Mouse (Mus musculus) liver, embryonic 13.5 days (tissue): Measurements from ENCODE around the gene Daam2. TPM values are rescaled to one million over a fixed set of nuclear protein-coding genes. Genes with fewer than 3 reads are reported as not detected.

Source experiments
- ATAC-seq: fragments of 200-750 bp; cut with Nextera tagmentation; 2 replicates; pipeline ENCODE4 v1.8.0; 2017; ENCODE audit warnings: low read depth, mild to moderate bottlenecking, moderate number of reproducible peaks, moderate library complexity
- DNase-seq: peaks from one replicate; pipeline ENCODE4 v3.0.0; 2022
- H3K27ac ChIP-seq: fragments of 300-500 bp; sonication (generic); 2 replicates; pipeline ENCODE4 v1.5.1; 2015; ENCODE audit warnings: moderate library complexity, mild to moderate bottlenecking, inconsistent platforms
- H3K27me3 ChIP-seq: fragments of 300-500 bp; sonication (generic); 2 replicates; pipeline ENCODE4 v1.6.1; 2015; ENCODE audit warnings: mild to moderate bottlenecking, inconsistent platforms
- H3K36me3 ChIP-seq: fragments of 300-500 bp; sonication (generic); 2 replicates; pipeline ENCODE4 v1.6.1; 2015; ENCODE audit warnings: mild to moderate bottlenecking, inconsistent platforms
- H3K4me1 ChIP-seq: fragments of 300-500 bp; sonication (generic); replicated peaks from 2 replicates; pipeline ENCODE4 v1.6.1; 2015; ENCODE audit warnings: inconsistent platforms
- H3K4me2 ChIP-seq: fragments of 300-500 bp; sonication (generic); 2 replicates; pipeline ENCODE4 v1.6.1; 2015; ENCODE audit warnings: inconsistent platforms, mild to moderate bottlenecking, moderate library complexity
- H3K4me3 ChIP-seq: fragments of 300-500 bp; sonication (generic); replicated peaks from 2 replicates; pipeline ENCODE4 v1.5.1; 2015; ENCODE audit warnings: mild to moderate bottlenecking, inconsistent platforms
- H3K9ac ChIP-seq: fragments of 300-500 bp; sonication (generic); 2 replicates; pipeline ENCODE4 v1.6.1; 2015; ENCODE audit warnings: mild to moderate bottlenecking, inconsistent platforms
- H3K9me3 ChIP-seq: fragments of 300-500 bp; sonication (generic); replicated peaks from 2 replicates; pipeline ENCODE4 v1.6.1; 2016; ENCODE audit warnings: inconsistent platforms
- WGBS: fragments of 180-500 bp; shearing (Covaris S2); methylation state at CpG from one replicate; pipeline ENCODE4 v1.1.7; 2015; ENCODE audit not compliant: insufficient replicate concordance; 5-methylcytosine and 5-hydroxymethylcytosine counted together
- polyA plus RNA-seq: library from polyadenylated mRNA; unstranded; fragments of >200 nt; fragmentation: Nextera tagmentation; extraction: Ambion mirVana; gene quantifications from 2 replicates; pipeline ENCODE4 v1.2.1, GENCODE M21; 2015

Daam2 gene
- polyA plus RNA-seq, 1 experiment from 2014 or later = 0.30 TPM

- ATAC-seq (no peak), DNase-seq (no peak)
- H3K9me3 ChIP-seq = no peaks in the 10 kb centered on the region
- WGBS = 61% methylated on average over 4 of the region's 4 CpGs
- H3K4me3 ChIP-seq = no peak overlapping the region
- no peak overlapping the region for H3K4me2 ChIP-seq
- no peaks in the 10 kb centered on the region for H3K27me3 ChIP-seq
- H3K27ac ChIP-seq = no peak overlapping the region
- no peaks in the 10 kb centered on the region for H3K4me1 ChIP-seq
- no peaks in the 10 kb centered on the region for H3K36me3 ChIP-seq
- H3K9ac ChIP-seq = no peak overlapping the region
Measured at GRCm38 (mm10) chr17:49515678-49516077, 48.5 kb downstream of the Daam2 start.

DNA sequence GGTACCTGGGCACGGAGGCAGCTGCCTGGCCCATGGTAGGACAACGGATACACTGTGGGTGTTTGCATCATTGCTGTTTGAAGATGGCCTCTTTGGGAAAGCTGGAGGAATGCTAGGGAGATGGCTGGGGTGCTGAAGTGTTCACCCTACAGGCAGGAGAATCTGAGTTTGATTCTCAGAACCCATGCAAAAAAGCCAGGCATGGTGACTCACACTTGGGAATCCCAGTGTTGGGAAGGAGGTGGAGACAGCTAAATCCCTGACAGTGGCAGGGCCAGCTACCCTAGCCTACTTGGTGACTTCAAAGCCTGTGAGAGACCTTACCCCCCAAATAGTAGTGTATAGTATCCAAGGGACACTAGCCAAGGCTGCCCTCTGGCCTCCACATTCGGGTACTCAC, 49.0 kb downstream of the Daam2 start:
- no peaks in the 10 kb centered on the region for H3K4me1 ChIP-seq
- no peaks in the 10 kb centered on the region for H3K9me3 ChIP-seq
- H3K4me2 ChIP-seq = no peak overlapping the region
- no peak for DNase-seq
- no peak for ATAC-seq
- no peak overlapping the region for H3K27ac ChIP-seq
- no peaks in the 10 kb centered on the region for H3K36me3 ChIP-seq
- WGBS = 70% methylated on average over 3 of the region's 3 CpGs
- no peaks in the 10 kb centered on the region for H3K27me3 ChIP-seq
- no peak overlapping the region for H3K4me3 ChIP-seq
- no peak overlapping the region for H3K9ac ChIP-seq

GRCm38 (mm10) chr17:49512671-49513085, 51.5 kb downstream of the Daam2 start:
- no peak for DNase-seq
- Histone ChIP-seq H3K4me2 (no peak overlapping the region), H3K27ac (no peak overlapping the region), H3K36me3 (no peaks in the 10 kb centered on the region), H3K4me3 (no peak overlapping the region), H3K9ac (no peak overlapping the region), H3K4me1 (no peaks in the 10 kb centered on the region), H3K9me3 (no peaks in the 10 kb centered on the region), H3K27me3 (no peaks in the 10 kb centered on the region)
- no peak for ATAC-seq
- 47% methylated on average over 5 of the region's 5 CpGs for WGBS

GRCm38 (mm10) chr17:49509431-49509830, 54.7 kb downstream of the Daam2 start:
- WGBS = 74% methylated on average over 16 of the region's 16 CpGs

DNA sequence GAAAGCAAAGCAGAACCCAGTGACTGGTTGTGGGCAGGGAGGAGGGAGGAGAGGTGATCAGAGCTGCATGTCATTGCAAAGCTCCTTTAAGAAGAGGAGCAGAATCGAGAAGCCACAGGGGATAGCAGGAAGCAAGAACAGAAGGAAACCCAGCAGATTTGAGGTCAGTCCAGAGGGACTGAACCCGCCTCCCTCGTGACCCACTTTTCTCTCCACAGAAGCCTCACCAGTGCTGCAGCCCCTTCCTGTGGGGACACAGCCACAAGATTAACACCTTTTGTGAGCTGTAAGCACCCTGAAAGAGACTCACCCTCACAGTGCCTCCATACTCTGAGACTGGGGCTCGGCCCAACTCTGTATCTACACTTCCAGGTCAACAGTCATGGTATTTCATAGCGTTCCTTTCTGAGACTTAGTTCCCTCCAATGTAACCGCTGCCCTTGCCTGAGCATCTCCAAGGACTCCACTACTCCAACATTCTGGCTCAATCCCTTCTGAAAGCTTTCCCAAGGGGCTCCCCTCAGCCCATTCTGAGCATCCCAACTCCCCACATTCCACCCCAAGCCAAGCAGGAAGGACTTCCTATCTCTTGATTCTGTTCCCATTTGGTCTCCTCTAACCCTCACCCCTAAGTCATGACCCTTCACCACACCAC, 60.8 kb downstream of the Daam2 start:
- Histone ChIP-seq H3K4me3 (no peak overlapping the region), H3K9ac (no peak overlapping the region), H3K4me1 (no peaks in the 10 kb centered on the region), H3K9me3 (no peaks in the 10 kb centered on the region), H3K27ac (no peak overlapping the region), H3K27me3 (no peaks in the 10 kb centered on the region), H3K36me3 (no peaks in the 10 kb centered on the region), H3K4me2 (no peak overlapping the region)
- DNase-seq = no peak
- no peak for ATAC-seq
- 41% methylated on average over 6 of the region's 6 CpGs for WGBS

More at GRCm38 (mm10) chr17:49509431-49509830, 54.7 kb downstream of the Daam2 start:
- Histone ChIP-seq H3K9me3 (no peaks in the 10 kb centered on the region), H3K27me3 (no peaks in the 10 kb centered on the region), H3K4me3 (no peak overlapping the region), H3K4me1 (no peaks in the 10 kb centered on the region), H3K27ac (no peak overlapping the region), H3K36me3 (no peaks in the 10 kb centered on the region), H3K9ac (no peak overlapping the region), H3K4me2 (no peak overlapping the region)
- ATAC-seq (no peak), DNase-seq (no peak)

- DNase-seq = no peak
- ATAC-seq = no peak
- Histone ChIP-seq H3K9ac (no peak overlapping the region), H3K36me3 (no peaks in the 10 kb centered on the region), H3K27me3 (no peaks in the 10 kb centered on the region), H3K4me2 (no peak overlapping the region), H3K4me1 (no peaks in the 10 kb centered on the region), H3K27ac (no peak overlapping the region), H3K4me3 (no peak overlapping the region), H3K9me3 (no peaks in the 10 kb centered on the region)
- 44% methylated on average over 2 of the region's 2 CpGs for WGBS
Measured at GRCm38 (mm10) chr17:49500234-49500633, 63.9 kb downstream of the Daam2 start.

- WGBS = 65% methylated on average over 2 of the region's 2 CpGs
Measured at GRCm38 (mm10) chr17:49499635-49500034, 64.5 kb downstream of the Daam2 start.

GRCm38 (mm10) chr17:49498169-49498568, 66.0 kb downstream of the Daam2 start:
- Histone ChIP-seq H3K27ac (no peak overlapping the region), H3K4me1 (no peaks in the 10 kb centered on the region), H3K9me3 (no peaks in the 10 kb centered on the region), H3K4me2 (no peak overlapping the region), H3K27me3 (no peaks in the 10 kb centered on the region), H3K4me3 (no peak overlapping the region), H3K9ac (no peak overlapping the region), H3K36me3 (no peaks in the 10 kb centered on the region)
- ATAC-seq = no peak
- no peak for DNase-seq
- 47% methylated on average over 3 of the region's 3 CpGs for WGBS

More at GRCm38 (mm10) chr17:49499635-49500034, 64.5 kb downstream of the Daam2 start:
- Histone ChIP-seq H3K4me3 (no peak overlapping the region), H3K9ac (no peak overlapping the region), H3K27ac (no peak overlapping the region), H3K9me3 (no peaks in the 10 kb centered on the region), H3K4me2 (no peak overlapping the region), H3K27me3 (no peaks in the 10 kb centered on the region), H3K36me3 (no peaks in the 10 kb centered on the region), H3K4me1 (no peaks in the 10 kb centered on the region)
- no peak for ATAC-seq
- no peak for DNase-seq

GRCm38 (mm10) chr17:49493276-49493675, 70.9 kb downstream of the Daam2 start:
- no peak overlapping the region for H3K9ac ChIP-seq
- WGBS = 69% methylated on average over 4 of the region's 4 CpGs

DNA sequence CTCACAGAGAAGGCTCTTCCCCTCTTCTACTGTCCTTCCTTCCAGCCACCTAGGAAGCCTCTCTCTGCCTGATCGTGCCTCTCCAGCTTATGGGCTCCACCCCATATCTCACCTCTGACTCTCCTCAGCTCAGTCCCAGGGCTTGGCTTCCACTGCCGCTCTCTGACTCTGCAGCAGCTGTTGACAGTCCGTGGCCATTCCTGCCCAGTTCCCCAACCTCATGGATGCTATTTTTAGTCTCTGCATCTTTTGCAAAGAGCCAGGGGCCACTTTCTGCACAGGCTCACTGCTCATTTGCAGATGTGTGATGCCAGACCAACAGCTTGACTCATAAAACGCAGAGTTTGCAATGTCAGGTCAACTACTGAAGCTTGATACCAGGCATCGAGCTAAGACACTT, 75.0 kb downstream of the Daam2 start:
- Histone ChIP-seq H3K9ac (no peak overlapping the region), H3K4me2 (no peak overlapping the region), H3K27ac (no peak overlapping the region), H3K27me3 (no peaks in the 10 kb centered on the region), H3K9me3 (no peaks in the 10 kb centered on the region), H3K36me3 (no peaks in the 10 kb centered on the region), H3K4me1 (no peaks in the 10 kb centered on the region), H3K4me3 (no peak overlapping the region)
- WGBS = 49% methylated on average over 5 of the region's 5 CpGs
- ATAC-seq (no peak), DNase-seq (no peak)

More at GRCm38 (mm10) chr17:49493276-49493675, 70.9 kb downstream of the Daam2 start:
- no peak for DNase-seq
- Histone ChIP-seq H3K27me3 (no peaks in the 10 kb centered on the region), H3K4me1 (no peaks in the 10 kb centered on the region), H3K9me3 (no peaks in the 10 kb centered on the region), H3K27ac (no peak overlapping the region), H3K36me3 (no peaks in the 10 kb centered on the region), H3K4me2 (no peak overlapping the region), H3K4me3 (no peak overlapping the region)
- ATAC-seq = no peak

GRCm38 (mm10) chr17:49484435-49484834, 79.7 kb downstream of the Daam2 start:
- no peaks in the 10 kb centered on the region for H3K36me3 ChIP-seq
- ATAC-seq (no peak), DNase-seq (no peak)
- no peak overlapping the region for H3K4me3 ChIP-seq
- no peak overlapping the region for H3K27ac ChIP-seq
- WGBS = 62% methylated on average over 3 of the region's 3 CpGs
- no peaks in the 10 kb centered on the region for H3K27me3 ChIP-seq
- no peak overlapping the region for H3K4me2 ChIP-seq
- no peak overlapping the region for H3K9ac ChIP-seq
- H3K9me3 ChIP-seq = no peaks in the 10 kb centered on the region
- H3K4me1 ChIP-seq = no peaks in the 10 kb centered on the region

DNA sequence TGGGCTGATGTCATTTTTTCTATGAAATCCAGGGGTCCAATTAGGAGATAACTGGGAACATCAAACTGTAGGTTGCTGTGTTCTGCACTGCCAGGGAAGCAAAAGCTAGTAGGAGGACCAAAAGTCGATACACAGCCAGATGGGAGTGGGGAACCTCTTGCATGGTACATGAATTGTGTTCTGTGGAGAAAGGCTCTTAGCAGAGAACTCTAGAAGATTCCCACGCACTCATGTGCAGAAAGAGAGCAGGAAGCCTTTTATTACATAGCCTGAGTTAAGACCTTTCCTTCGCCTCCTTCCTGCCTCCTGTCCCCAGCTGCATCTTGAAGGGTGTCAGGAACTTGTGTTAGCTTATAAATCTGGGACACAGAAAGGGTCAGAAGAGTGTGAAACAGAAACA, 82.3 kb downstream of the Daam2 start:
- Histone ChIP-seq H3K27ac (no peak overlapping the region), H3K27me3 (no peaks in the 10 kb centered on the region), H3K4me2 (no peak overlapping the region), H3K9me3 (no peaks in the 10 kb centered on the region), H3K36me3 (no peaks in the 10 kb centered on the region), H3K4me3 (no peak overlapping the region), H3K4me1 (no peaks in the 10 kb centered on the region), H3K9ac (no peak overlapping the region)
- DNase-seq (no peak), ATAC-seq (no peak)
- 47% methylated on average over 3 of the region's 3 CpGs for WGBS
